Mouse (Mus musculus) forebrain, embryonic 13.5 days (tissue): ENCODE data around the gene Wdr13. TPM values are rescaled to one million over a fixed set of nuclear protein-coding genes. Genes with fewer than 3 reads are reported as not detected.

Source experiments
- ATAC-seq: fragments of 200-750 bp; cut with Nextera tagmentation; 2 replicates; pipeline ENCODE4 v1.8.0; 2017
- H3K27ac ChIP-seq: fragments of 300-500 bp; sonication (generic); 2 replicates; pipeline ENCODE4 v1.5.1; 2015; ENCODE audit warnings: inconsistent platforms, mild to moderate bottlenecking, moderate library complexity
- H3K27me3 ChIP-seq: fragments of 300-500 bp; sonication (generic); 2 replicates; pipeline ENCODE4 v1.6.1; 2015; ENCODE audit warnings: mild to moderate bottlenecking, inconsistent platforms
- H3K36me3 ChIP-seq: fragments of 300-500 bp; sonication (generic); 2 replicates; pipeline ENCODE4 v1.6.1; 2015; ENCODE audit warnings: mild to moderate bottlenecking, inconsistent platforms; ENCODE audit not compliant: poor library complexity, severe bottlenecking
- H3K4me1 ChIP-seq: fragments of 300-500 bp; sonication (generic); 2 replicates; pipeline ENCODE4 v1.6.1; 2015; ENCODE audit warnings: inconsistent platforms
- H3K4me2 ChIP-seq: fragments of 300-500 bp; sonication (generic); 2 replicates; pipeline ENCODE4 v1.6.1; 2015; ENCODE audit warnings: inconsistent platforms, mild to moderate bottlenecking, moderate library complexity
- H3K4me3 ChIP-seq: fragments of 300-500 bp; sonication (generic); 2 replicates; pipeline ENCODE4 v1.5.1; 2015; ENCODE audit warnings: mild to moderate bottlenecking, inconsistent platforms
- H3K9ac ChIP-seq: fragments of 300-500 bp; sonication (generic); 2 replicates; pipeline ENCODE4 v1.6.1; 2015; ENCODE audit warnings: mild to moderate bottlenecking, inconsistent platforms
- H3K9me3 ChIP-seq: fragments of 300-500 bp; sonication (generic); replicated peaks from 2 replicates; pipeline ENCODE4 v1.6.1; 2016; ENCODE audit warnings: inconsistent platforms
- WGBS: fragments of 180-500 bp; shearing (Covaris S2); methylation state at CpG from one replicate; pipeline ENCODE4 v1.1.7; 2015; 5-methylcytosine and 5-hydroxymethylcytosine counted together
- polyA plus RNA-seq: library from polyadenylated mRNA; unstranded; fragments of >200 nt; fragmentation: Nextera tagmentation; extraction: Ambion mirVana; gene quantifications from 2 replicates; pipeline ENCODE4 v1.2.1, GENCODE M21; 2015

The Wdr13 gene
- polyA plus RNA-seq, 1 experiment from 2014 or later: 36.2 TPM

- no peaks in the 10 kb centered on the region for H3K27me3 ChIP-seq
- H3K27ac ChIP-seq: peak overlapping the region; percentile 75
- WGBS: 16% methylated on average over 49 of the region's 64 CpGs
- H3K9ac ChIP-seq: peak overlapping the region; percentile 68
- peak; percentile 4 for ATAC-seq
- peak overlapping the region; percentile 62 for H3K4me2 ChIP-seq
- H3K9me3 ChIP-seq: no peaks in the 10 kb centered on the region; the same call in 1 of the 2 replicates
- peaks cover 13% of the 10 kb centered on the region for H3K36me3 ChIP-seq
- peak overlapping the region; percentile 61 for H3K4me3 ChIP-seq
- H3K4me1 ChIP-seq: peaks cover 6% of the 10 kb centered on the region
Observed at GRCm38 (mm10) chrX:8073881-8074429, 58.7 kb downstream of the Wdr13 start.

Other genes with a start within 250 kb of the Wdr13 start
- gene Slc35a2, start 248.9 kb downstream of the Wdr13 start, polyA plus RNA-seq: 29.7 and 36.6 TPM in 2 replicates
- gene Pqbp1, start 233.6 kb downstream of the Wdr13 start, polyA plus RNA-seq: 202 and 206 TPM in 2 replicates
- gene Timm17b, start 233.5 kb downstream of the Wdr13 start, polyA plus RNA-seq: 168 and 193 TPM in 2 replicates
- not detected in 2 replicates for gene Gm10491, start 225.1 kb downstream of the Wdr13 start, polyA plus RNA-seq
- gene Gm10490, start 223.3 kb downstream of the Wdr13 start, polyA plus RNA-seq: not detected in 2 replicates
- gene Pcsk1n, start 213.1 kb downstream of the Wdr13 start, polyA plus RNA-seq: 82.1 and 83.8 TPM in 2 replicates
- gene Eras, start 204.3 kb downstream of the Wdr13 start, polyA plus RNA-seq: not detected in 2 replicates
- 53.5 and 64.8 TPM in 2 replicates for gene Hdac6, start 185.0 kb downstream of the Wdr13 start, polyA plus RNA-seq
- 0.26 and 0.39 TPM in 2 replicates for gene Gata1, start 154.8 kb downstream of the Wdr13 start, polyA plus RNA-seq
- gene Glod5, start 114.4 kb downstream of the Wdr13 start, polyA plus RNA-seq: not detected in 2 replicates
- gene Suv39h1, start 58.1 kb downstream of the Wdr13 start, polyA plus RNA-seq: 62.3 and 72.1 TPM in 2 replicates
- gene Was, start 42.4 kb downstream of the Wdr13 start, polyA plus RNA-seq: 0.10 TPM in 1 of 2 replicates, not detected in the other
- 483 and 515 TPM in 2 replicates for gene Rbm3, start 13.0 kb upstream of the Wdr13 start, polyA plus RNA-seq
- 14.2 and 15.7 TPM in 2 replicates for gene Tbc1d25, start 43.3 kb upstream of the Wdr13 start, polyA plus RNA-seq
- gene Ebp, start 60.6 kb upstream of the Wdr13 start, polyA plus RNA-seq: 21.2 and 21.5 TPM in 2 replicates
- 29.1 and 32.3 TPM in 2 replicates for gene Porcn, start 73.6 kb upstream of the Wdr13 start, polyA plus RNA-seq
- 51.3 and 51.7 TPM in 2 replicates for gene Ftsj1, start 119.5 kb upstream of the Wdr13 start, polyA plus RNA-seq
- gene Slc38a5, start 138.2 kb upstream of the Wdr13 start, polyA plus RNA-seq: 14.1 and 14.9 TPM in 2 replicates
- gene Ssxb10, start 194.5 kb upstream of the Wdr13 start, polyA plus RNA-seq: not detected in 2 replicates
- gene Ssxb9, start 234.1 kb upstream of the Wdr13 start, polyA plus RNA-seq: not detected in 2 replicates